Mouse (Mus musculus) Patski (cell line): ENCODE data around the gene Hes6. TPM values are rescaled to one million over a fixed set of nuclear protein-coding genes. Genes with fewer than 3 reads are reported as not detected.

ENCODE experiments used
- ATAC-seq: fragments of 100-300 bp; one replicate; pipeline ENCODE4 v1.8.0; 2021
- CTCF ChIA-PET: fragments of 350-600 bp; sonication (Branson Sonifier 250); formaldehyde crosslinking; loops from one replicate; lab custom pipeline; 2022; ENCODE audit warnings: inconsistent platforms; lab: Charles Lee
- POLR2A ChIA-PET: fragments of 350-600 bp; sonication (Branson Sonifier 250); formaldehyde crosslinking; loops from one replicate; lab custom pipeline; 2022; ENCODE audit warnings: antibody characterized with exemption, inconsistent platforms; lab: Charles Lee
- DNase-seq: peaks from one replicate; pipeline ENCODE4 v3.0.0-alpha.2; 2011; ENCODE audit warnings: low read depth, low spot score
- H3K27me3 ChIP-seq: fragments of 371-371 bp; one replicate; pipeline ENCODE4 v1.5.1; 2021
- CTCF ChIP-seq: fragments of 100-300 bp; IDR thresholded peaks from one replicate; pipeline ENCODE4 v1.5.1; 2021
- in situ Hi-C: fragments of 300-500 bp; cut with MboI; formaldehyde crosslinking; loops from 3 replicates; pipeline ENCODE4 v1.11.1; 2018; ENCODE audit warnings: low pct_unique_long_range_greater_than_20kb, mixed read lengths
- polyA plus RNA-seq: library from polyadenylated mRNA; unstranded; gene quantifications from one replicate; pipeline ENCODE4 v1.2.3, GENCODE M21; 2021

Hes6 gene
- polyA plus RNA-seq, 1 experiment from 2014 or later = 52.9 TPM

- POLR2A ChIA-PET = interaction anchor here (0.6 kb wide), 1 partner anchor 27 kb away, joined by 3 read pairs; no protein-coding TSS in a partner anchor
- no peak for TF ChIP-seq CTCF
- in situ Hi-C loops = no loop called here
- ATAC-seq (no peak), DNase-seq (no peak)
- CTCF ChIA-PET = interaction anchor here (4.4 kb wide), 1 partner anchor 12 kb away, joined by 31 read pairs; no protein-coding TSS in a partner anchor
- H3K27me3 ChIP-seq = no peaks in the 10 kb centered on the region
Observed at GRCm38 (mm10) chr1:91455661-91456161, 41.9 kb upstream of the Hes6 start.

- POLR2A ChIA-PET = no interaction called here
- in situ Hi-C loops = no loop called here
Observed at GRCm38 (mm10) chr1:91454927-91455326, 41.1 kb upstream of the Hes6 start.

GRCm38 (mm10) chr1:91454366-91454765, 40.5 kb upstream of the Hes6 start:
- TF ChIP-seq CTCF = no peak
- CTCF ChIA-PET = no interaction called here
- ATAC-seq (no peak), DNase-seq (no peak)
- no peaks in the 10 kb centered on the region for H3K27me3 ChIP-seq
- in situ Hi-C loops = no loop called here
- POLR2A ChIA-PET = no interaction called here

More at GRCm38 (mm10) chr1:91454927-91455326, 41.1 kb upstream of the Hes6 start:
- H3K27me3 ChIP-seq = no peaks in the 10 kb centered on the region
- CTCF ChIA-PET = interaction anchor here (4.4 kb wide), 1 partner anchor 11 kb away, joined by 31 read pairs; no protein-coding TSS in a partner anchor
- ATAC-seq = no peak
- DNase-seq = no peak
- no peak for TF ChIP-seq CTCF

GRCm38 (mm10) chr1:91453932-91454331, 40.1 kb upstream of the Hes6 start:
- no peaks in the 10 kb centered on the region for H3K27me3 ChIP-seq
- ChIA-PET POLR2A (interaction anchor here (0.7 kb wide), 1 partner anchor 10 kb away, joined by 3 read pairs; no protein-coding TSS in a partner anchor), CTCF (no interaction called here)
- DNase-seq (no peak), ATAC-seq (no peak)
- in situ Hi-C loops = no loop called here
- TF ChIP-seq CTCF = no peak

GRCm38 (mm10) chr1:91451547-91452084, 37.8 kb upstream of the Hes6 start:
- no peak for TF ChIP-seq CTCF
- in situ Hi-C loops = no loop called here
- ChIA-PET CTCF (interaction anchor here (1.1 kb wide), 1 partner anchor 9 kb away, joined by 4 read pairs; no protein-coding TSS in a partner anchor), POLR2A (no interaction called here)
- H3K27me3 ChIP-seq = no peaks in the 10 kb centered on the region
- ATAC-seq = no peak
- DNase-seq = no peak

GRCm38 (mm10) chr1:91450851-91451250, 37.0 kb upstream of the Hes6 start:
- ChIA-PET CTCF (interaction anchor here (1.1 kb wide), 1 partner anchor 10 kb away, joined by 4 read pairs; no protein-coding TSS in a partner anchor), POLR2A (no interaction called here)
- TF ChIP-seq CTCF = no peak
- no peaks in the 10 kb centered on the region for H3K27me3 ChIP-seq
- ATAC-seq = no peak
- no peak for DNase-seq
- in situ Hi-C loops = no loop called here

- ATAC-seq (no peak), DNase-seq (no peak)
- ChIA-PET CTCF (no interaction called here), POLR2A (no interaction called here)
- in situ Hi-C loops = no loop called here
- H3K27me3 ChIP-seq = no peaks in the 10 kb centered on the region
- TF ChIP-seq CTCF = no peak
Observed at GRCm38 (mm10) chr1:91448688-91449087, 34.9 kb upstream of the Hes6 start.

- DNase-seq (no peak), ATAC-seq (peak; percentile 17)
- ChIA-PET CTCF (interaction anchor here (0.7 to 6.8 kb wide), 5 partner anchors 10 to 37 kb away, joined by 3 to 31 read pairs (median 5); no protein-coding TSS in a partner anchor), POLR2A (no interaction called here)
- in situ Hi-C loops = no loop called here
- no peak for TF ChIP-seq CTCF
- no peaks in the 10 kb centered on the region for H3K27me3 ChIP-seq
Observed at GRCm38 (mm10) chr1:91446511-91446910, 32.7 kb upstream of the Hes6 start.

- ChIA-PET CTCF (interaction anchor here (1.7 to 6.8 kb wide), 3 partner anchors 11 to 37 kb away, joined by 3 to 31 read pairs (median 11); no protein-coding TSS in a partner anchor), POLR2A (no interaction called here)
- no peak for TF ChIP-seq CTCF
- ATAC-seq = peak; percentile 41
- in situ Hi-C loops = no loop called here
- peak; percentile 92 for DNase-seq
- H3K27me3 ChIP-seq = no peaks in the 10 kb centered on the region
Observed at GRCm38 (mm10) chr1:91446060-91446459, 32.2 kb upstream of the Hes6 start.

- ATAC-seq (no peak), DNase-seq (no peak)
- ChIA-PET POLR2A (no interaction called here), CTCF (interaction anchor here (0.9 to 6.8 kb wide), 4 partner anchors 12 to 98 kb away, joined by 3 to 31 read pairs (median 7); no protein-coding TSS in a partner anchor)
- in situ Hi-C loops = no loop called here
- TF ChIP-seq CTCF = no peak
- H3K27me3 ChIP-seq = no peaks in the 10 kb centered on the region
Observed at GRCm38 (mm10) chr1:91444841-91445830, 31.3 kb upstream of the Hes6 start.
